Mouse (Mus musculus): ENCODE results near the gene Meis3. TPM values are rescaled to one million over a fixed set of nuclear protein-coding genes. Genes with fewer than 3 reads are reported as not detected.

Gene Meis3
- 14.2 and 15.6 TPM in 2 replicates for polyA plus RNA-seq (2015; fragmentation: Nextera tagmentation; extraction: Ambion mirVana)

DNA sequence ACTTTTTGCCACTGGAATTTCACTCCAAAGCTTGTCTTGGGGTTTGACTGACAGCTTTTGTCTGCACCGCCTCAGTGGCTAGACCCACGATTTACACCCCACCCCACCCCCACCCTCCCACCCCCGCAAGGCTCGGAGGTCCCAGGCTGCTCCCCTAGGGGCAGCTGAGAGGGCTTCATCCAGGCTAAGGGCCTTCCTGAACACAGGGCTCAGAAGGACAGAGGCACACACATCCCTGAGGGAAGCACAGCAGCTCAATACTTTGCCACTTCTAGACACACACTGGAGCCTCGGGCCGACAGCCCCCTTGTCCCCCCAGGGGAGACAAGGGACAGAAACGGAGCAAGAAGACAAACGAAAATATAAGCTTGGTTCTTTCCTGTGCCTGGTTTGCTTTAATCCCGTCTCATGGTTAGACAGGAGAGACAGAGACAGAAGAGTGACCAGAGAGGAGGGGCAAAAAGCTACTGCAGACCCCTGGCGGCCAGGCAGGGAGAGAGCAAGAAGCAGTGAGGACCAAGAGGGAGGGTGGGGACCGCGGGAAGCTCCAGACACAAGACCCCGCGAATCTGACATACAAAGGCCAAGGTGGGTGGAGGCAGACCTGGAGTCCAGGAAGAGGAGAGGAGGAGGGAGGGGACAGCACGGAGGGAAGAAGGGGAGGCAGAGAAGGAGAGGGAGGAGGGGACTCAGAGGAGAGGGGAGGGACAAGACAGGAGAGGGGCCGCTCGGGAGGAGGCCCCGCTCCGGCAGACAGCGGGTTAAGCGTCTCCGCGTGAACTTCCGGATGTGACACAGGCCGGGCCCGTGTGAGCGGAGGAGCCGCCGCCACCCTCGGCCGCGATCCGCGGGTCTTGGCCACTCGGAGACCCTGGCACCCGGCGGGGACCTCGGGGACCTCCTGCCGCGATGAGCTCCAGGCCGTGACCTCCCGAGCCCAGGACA is at the start of gene Meis3:
Gene Meis3, plus strand, starts transcription at position 494 of the 945 bp plus-strand sequence.
- Histone ChIP-seq H3K4me2 (replicated peaks) (peak within 1 kb of the TSS; percentile 79), H3K9me3 (no peaks in the 10 kb centered on the region), H3K9ac (peak within 1 kb of the TSS; percentile 73), H3K27ac (no peak within 1 kb of the TSS), H3K27me3 (peaks cover 68% of the 10 kb centered on the region), H3K4me1 (peaks cover 15% of the 10 kb centered on the region), H3K36me3 (no peaks in the 10 kb centered on the region), H3K4me3 (peak within 1 kb of the TSS; percentile 52)
- WGBS, result under 1% methylated on average over 42 of the region's 42 CpGs
- ATAC-seq (ENCODE audit: low FRiP score, low read depth), result peak; percentile 83

DNA sequence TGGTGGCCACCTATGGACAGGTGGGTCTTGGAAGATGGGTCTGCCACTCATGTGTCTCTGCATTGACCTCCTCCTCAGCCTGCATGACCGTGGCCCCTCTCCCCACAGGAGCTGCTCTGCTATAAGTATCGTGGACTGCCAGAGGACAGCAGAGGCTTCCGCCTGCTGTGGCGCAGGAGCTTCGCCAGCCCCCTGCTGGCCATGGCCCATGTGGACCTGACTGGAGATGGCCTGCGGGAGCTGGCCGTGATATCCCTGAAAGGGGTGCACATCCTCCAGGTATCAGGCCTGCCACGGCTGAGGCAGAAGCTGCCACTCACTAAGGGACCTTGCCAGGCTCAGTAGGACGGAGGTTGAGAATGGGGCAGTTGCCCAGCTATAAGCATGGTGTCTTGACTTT is 49.1 kb upstream of the Meis3 start:
- no peak overlapping the region for H3K4me3 ChIP-seq
- peaks cover 34% of the 10 kb centered on the region for H3K36me3 ChIP-seq
- no peaks in the 10 kb centered on the region for H3K9me3 ChIP-seq
- H3K4me2 ChIP-seq (replicated peaks), result no peak overlapping the region
- H3K9ac ChIP-seq, result no peak overlapping the region
- H3K27ac ChIP-seq, result no peak overlapping the region
- H3K27me3 ChIP-seq, result peaks cover 4% of the 10 kb centered on the region
- peaks cover 16% of the 10 kb centered on the region for H3K4me1 ChIP-seq
- no peak for ATAC-seq (ENCODE audit: low FRiP score, low read depth)
- 81% methylated on average over 9 of the region's 9 CpGs for WGBS

DNA sequence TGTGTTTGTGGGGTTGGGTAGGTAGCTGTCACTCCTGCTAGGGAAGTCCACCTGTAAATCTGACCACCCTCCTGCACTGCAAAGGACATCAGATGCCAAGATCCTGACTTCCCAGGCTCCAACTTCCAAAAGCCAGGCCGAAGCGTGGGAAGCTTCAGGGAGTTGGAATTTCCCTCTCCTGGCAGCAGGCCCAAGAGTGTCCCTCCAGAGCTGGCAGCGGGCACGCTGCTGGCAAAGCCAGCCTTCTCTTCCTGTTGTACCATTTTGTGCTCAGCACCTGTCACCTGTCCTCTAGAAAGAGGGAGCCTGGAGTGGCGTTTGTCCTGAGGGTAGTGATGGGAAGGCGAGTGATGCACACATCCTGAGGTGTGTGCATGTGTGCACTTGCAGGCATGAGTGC is 46.5 kb upstream of the Meis3 start:
- Histone ChIP-seq H3K9ac (no peak overlapping the region), H3K4me1 (peaks cover 30% of the 10 kb centered on the region), H3K4me2 (replicated peaks) (no peak overlapping the region), H3K36me3 (peaks cover 34% of the 10 kb centered on the region), H3K9me3 (no peaks in the 10 kb centered on the region), H3K27me3 (peaks cover 20% of the 10 kb centered on the region), H3K4me3 (no peak overlapping the region), H3K27ac (no peak overlapping the region)
- ATAC-seq (ENCODE audit: low FRiP score, low read depth), result no peak
- WGBS, result 92% methylated on average over 6 of the region's 6 CpGs

DNA sequence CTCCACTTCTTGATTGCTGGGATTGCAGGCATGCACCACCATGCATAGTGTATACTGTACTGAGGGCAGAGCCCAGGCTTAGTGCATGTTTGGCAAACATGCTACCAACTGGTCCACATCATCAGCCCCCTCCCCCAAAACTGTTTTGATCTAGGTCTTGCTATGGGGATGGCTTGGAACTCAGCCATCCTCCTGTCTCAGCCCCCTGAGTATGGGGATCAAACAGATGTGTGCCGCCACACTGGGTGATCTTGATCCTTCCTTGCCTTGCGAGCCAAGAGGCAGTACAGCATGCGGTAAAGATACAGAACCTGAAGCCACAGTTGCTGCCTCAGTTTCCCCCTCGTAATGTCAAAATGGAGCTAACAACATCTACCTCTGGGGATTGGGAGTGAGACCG is 46.0 kb upstream of the Meis3 start:
- Histone ChIP-seq H3K9ac (no peak overlapping the region), H3K4me1 (peaks cover 30% of the 10 kb centered on the region), H3K27ac (no peak overlapping the region), H3K9me3 (no peaks in the 10 kb centered on the region), H3K36me3 (peaks cover 28% of the 10 kb centered on the region), H3K4me2 (replicated peaks) (peak overlapping the region; percentile 82; the same call in 1 of the 2 replicates), H3K27me3 (peaks cover 20% of the 10 kb centered on the region), H3K4me3 (no peak overlapping the region)
- WGBS, result 58% methylated on average over 5 of the region's 5 CpGs
- ATAC-seq (ENCODE audit: low FRiP score, low read depth), result no peak

DNA sequence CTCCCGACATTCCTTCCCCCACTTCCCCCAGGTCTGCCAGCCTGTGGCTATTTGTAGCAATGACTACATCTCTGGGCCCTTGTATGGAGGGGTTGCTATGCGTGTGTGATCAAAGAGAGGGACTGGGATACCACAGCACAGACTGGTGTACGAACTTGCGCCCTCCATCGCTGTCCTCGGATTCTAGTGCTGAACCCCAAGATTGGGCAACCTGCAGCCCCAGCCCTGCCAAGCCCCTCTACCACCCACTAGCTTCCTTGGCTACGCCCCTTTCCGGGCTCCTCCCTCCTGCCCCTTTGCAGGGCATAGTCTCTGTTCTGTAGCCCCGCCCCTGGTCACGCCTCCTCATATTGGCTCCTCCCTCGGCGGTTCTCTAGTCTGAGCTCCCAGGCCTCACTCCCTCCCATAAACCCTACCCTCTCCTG is 45.5 kb upstream of the Meis3 start, which contains the start of gene Slc8a2:
Gene Slc8a2, plus strand, starts transcription at position 406 of the 425 bp plus-strand sequence.
- WGBS, result 1% methylated on average over 12 of the region's 12 CpGs
- peak within 1 kb of the TSS; percentile 75 for H3K9ac ChIP-seq
- peak within 1 kb of the TSS; percentile 59 for H3K4me3 ChIP-seq
- H3K27me3 ChIP-seq, result peaks cover 20% of the 10 kb centered on the region
- peak; percentile 86 for ATAC-seq (ENCODE audit: low FRiP score, low read depth)
- H3K4me2 ChIP-seq (replicated peaks), result peak within 1 kb of the TSS; percentile 82
- no peaks in the 10 kb centered on the region for H3K9me3 ChIP-seq
- peaks cover 30% of the 10 kb centered on the region for H3K4me1 ChIP-seq
- H3K27ac ChIP-seq, result peak within 1 kb of the TSS; percentile 55; the same call in 1 of the 2 replicates
- peaks cover 23% of the 10 kb centered on the region for H3K36me3 ChIP-seq

DNA sequence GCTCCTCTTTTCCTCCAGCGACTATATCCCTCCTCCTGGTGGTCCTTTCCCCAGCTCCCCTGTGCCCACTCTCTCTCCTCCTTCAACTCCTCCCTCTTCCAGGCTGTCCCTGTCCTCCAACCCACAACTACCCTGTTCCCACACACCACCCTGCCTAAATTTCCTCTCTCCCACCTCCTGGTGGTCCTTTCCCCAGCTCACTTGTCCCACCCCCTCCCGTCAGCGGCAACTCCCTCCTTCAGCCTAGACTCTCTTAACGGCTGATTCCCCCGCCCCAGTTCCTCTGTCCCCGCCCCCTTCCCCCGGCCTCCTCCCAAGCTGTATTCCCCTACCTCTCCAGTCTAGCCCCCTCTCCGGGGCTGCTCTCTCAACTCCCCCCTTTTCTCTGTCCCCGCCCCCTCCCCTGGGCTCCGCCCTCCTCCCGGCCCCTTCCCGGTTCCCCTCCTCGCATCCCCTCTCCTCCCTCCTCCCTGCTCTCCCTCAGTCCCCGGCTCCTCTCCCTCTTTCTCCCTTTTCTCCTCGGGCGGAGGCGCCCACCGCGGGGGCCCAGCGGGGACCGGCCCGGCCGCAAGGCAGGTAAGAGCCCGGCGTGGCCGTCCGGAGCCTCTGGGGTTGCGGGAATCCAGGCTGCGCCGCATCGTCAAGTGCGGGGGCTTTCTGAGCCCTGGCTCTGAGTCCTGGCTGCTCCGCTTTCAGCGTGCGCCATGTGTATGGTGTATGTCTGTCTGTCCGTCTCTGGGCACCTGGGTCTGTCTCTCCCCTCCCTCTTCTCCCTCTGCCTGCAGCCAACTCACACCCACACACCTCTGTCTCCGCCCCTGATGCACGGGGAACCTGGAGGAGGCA is 44.8 kb upstream of the Meis3 start:
- Histone ChIP-seq H3K27ac (peak overlapping the region; percentile 55; the same call in 1 of the 2 replicates), H3K27me3 (peaks cover 20% of the 10 kb centered on the region), H3K4me2 (replicated peaks) (peak overlapping the region; percentile 82), H3K9me3 (no peaks in the 10 kb centered on the region), H3K4me3 (peak overlapping the region; percentile 59), H3K9ac (peak overlapping the region; percentile 75), H3K4me1 (peaks cover 30% of the 10 kb centered on the region), H3K36me3 (peaks cover 21% of the 10 kb centered on the region)
- 1% methylated on average over 32 of the region's 38 CpGs for WGBS
- ATAC-seq (ENCODE audit: low FRiP score, low read depth), result peak; percentile 91

DNA sequence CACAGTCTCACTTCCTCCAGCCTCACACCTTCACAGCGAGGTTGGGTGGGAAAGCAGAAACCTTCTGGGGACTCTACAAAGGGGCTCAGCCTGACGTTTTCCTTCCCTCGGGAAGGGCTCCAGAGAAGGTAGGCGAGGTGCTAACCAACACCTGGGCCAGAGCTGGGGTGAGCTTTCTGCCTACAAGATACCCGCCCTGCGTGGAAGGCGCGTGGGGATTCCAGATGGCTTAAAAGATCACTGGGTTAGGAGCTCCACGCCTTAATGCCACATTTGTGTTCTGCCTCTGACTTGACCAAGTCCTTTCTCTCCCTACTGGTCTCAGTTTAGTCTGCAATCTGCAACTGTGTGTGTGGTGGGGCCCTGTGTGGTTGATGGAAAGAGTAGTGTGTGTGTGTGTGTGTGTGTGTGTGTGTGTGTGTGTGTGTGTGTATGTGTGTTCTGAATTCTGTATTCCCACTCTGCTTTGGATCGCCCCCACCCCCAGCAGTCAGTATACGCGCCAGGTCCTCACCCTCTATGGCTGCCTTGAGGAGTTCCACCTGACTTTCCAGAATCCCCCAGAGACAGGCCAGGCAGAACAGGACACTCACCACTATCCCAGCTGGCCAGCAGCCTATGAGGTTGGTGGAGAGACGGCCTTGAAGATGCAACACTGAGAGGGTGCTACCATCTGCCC is 43.8 kb upstream of the Meis3 start:
- Histone ChIP-seq H3K27me3 (peaks cover 20% of the 10 kb centered on the region), H3K4me3 (peak overlapping the region; percentile 59), H3K4me1 (peaks cover 30% of the 10 kb centered on the region), H3K9ac (peak overlapping the region; percentile 75; the same call in 1 of the 2 replicates), H3K36me3 (peaks cover 12% of the 10 kb centered on the region), H3K4me2 (replicated peaks) (peak overlapping the region; percentile 82), H3K9me3 (no peaks in the 10 kb centered on the region), H3K27ac (no peak overlapping the region)
- ATAC-seq (ENCODE audit: low FRiP score, low read depth), result no peak
- WGBS, result 35% methylated on average over 13 of the region's 13 CpGs

DNA sequence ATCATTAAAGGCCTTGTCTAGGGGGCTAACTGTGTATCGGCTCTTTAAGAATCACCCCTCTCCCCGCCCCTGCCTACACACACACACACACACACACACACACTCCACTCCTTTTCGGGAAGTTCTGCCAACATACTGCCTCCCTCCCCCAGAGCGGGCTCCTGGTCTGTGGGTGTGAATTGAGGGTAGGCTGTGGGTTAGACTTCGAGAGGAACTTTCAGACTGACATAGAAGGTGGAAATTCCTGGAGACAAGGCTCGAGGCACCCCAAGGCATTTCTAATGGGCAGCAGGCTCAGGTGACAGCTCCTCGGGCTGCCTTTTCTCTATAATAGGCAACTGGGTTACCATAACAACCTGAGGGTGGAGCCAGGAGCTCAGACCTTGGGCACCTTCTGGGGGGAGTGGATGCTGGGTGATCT is 42.7 kb upstream of the Meis3 start:
- Histone ChIP-seq H3K4me3 (no peak overlapping the region), H3K27ac (no peak overlapping the region), H3K27me3 (peaks cover 20% of the 10 kb centered on the region), H3K36me3 (peaks cover 9% of the 10 kb centered on the region; the same call in 1 of the 2 replicates), H3K4me1 (peaks cover 30% of the 10 kb centered on the region), H3K4me2 (replicated peaks) (no peak overlapping the region; the same call in 1 of the 2 replicates), H3K9me3 (no peaks in the 10 kb centered on the region), H3K9ac (no peak overlapping the region)
- ATAC-seq (ENCODE audit: low FRiP score, low read depth), result no peak
- WGBS, result 11% methylated on average over 7 of the region's 7 CpGs

DNA sequence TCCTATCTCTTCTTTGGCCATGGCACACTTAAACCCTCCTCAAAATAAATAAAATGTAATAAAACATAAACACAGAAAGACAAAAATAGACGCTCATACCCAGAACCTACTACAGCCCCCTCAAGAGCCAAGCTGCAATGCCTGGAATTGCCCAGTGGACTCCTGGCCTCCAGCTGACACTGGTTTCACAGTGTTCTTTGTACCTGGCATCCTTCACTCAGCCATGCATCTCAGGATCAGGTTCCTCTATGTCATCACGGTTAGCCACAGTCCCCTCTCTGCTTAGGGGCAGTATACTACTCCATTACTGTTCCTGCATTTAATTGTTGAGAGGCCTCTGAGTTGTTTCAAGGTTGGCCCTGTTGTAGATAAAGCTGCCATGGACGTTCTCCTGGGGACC is 42.0 kb upstream of the Meis3 start:
- Histone ChIP-seq H3K27ac (no peak overlapping the region), H3K4me3 (no peak overlapping the region)

DNA sequence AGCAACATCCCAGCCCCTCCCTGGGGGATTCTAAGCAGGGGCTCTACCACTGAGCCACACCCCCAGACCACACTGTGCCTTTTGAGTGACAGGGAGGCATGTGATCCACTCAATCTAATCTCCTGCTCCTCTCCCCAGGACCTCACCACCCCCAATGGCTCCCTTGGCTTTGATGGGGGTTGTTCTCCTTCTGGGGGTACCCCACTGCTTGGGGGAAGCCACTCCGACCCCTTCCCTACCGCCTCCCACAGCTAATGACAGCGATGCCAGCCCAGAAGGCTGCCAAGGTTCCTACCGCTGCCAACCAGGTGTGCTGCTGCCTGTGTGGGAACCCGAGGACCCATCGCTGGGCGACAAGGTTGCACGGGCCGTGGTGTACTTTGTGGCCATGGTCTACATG is 41.2 kb upstream of the Meis3 start:
- Histone ChIP-seq H3K36me3 (0 out of 2 replicates have a peak, but pooled peaks cover 4% of the 10 kb centered on the region), H3K9ac (no peak overlapping the region), H3K27me3 (peaks cover 20% of the 10 kb centered on the region), H3K27ac (no peak overlapping the region), H3K4me1 (peaks cover 30% of the 10 kb centered on the region), H3K9me3 (no peaks in the 10 kb centered on the region), H3K4me2 (replicated peaks) (no peak overlapping the region), H3K4me3 (no peak overlapping the region)
- no peak for ATAC-seq (ENCODE audit: low FRiP score, low read depth)
- WGBS, result 88% methylated on average over 9 of the region's 9 CpGs

More for the DNA sequence above, 42.0 kb upstream of the Meis3 start:
- no peak for ATAC-seq (ENCODE audit: low FRiP score, low read depth)
- Histone ChIP-seq H3K9me3 (no peaks in the 10 kb centered on the region), H3K36me3 (0 out of 2 replicates have a peak, but pooled peaks cover 4% of the 10 kb centered on the region), H3K4me1 (peaks cover 30% of the 10 kb centered on the region), H3K27me3 (peaks cover 20% of the 10 kb centered on the region), H3K4me2 (replicated peaks) (no peak overlapping the region), H3K9ac (no peak overlapping the region)
- WGBS, result 71% methylated on average over 3 of the region's 3 CpGs

DNA sequence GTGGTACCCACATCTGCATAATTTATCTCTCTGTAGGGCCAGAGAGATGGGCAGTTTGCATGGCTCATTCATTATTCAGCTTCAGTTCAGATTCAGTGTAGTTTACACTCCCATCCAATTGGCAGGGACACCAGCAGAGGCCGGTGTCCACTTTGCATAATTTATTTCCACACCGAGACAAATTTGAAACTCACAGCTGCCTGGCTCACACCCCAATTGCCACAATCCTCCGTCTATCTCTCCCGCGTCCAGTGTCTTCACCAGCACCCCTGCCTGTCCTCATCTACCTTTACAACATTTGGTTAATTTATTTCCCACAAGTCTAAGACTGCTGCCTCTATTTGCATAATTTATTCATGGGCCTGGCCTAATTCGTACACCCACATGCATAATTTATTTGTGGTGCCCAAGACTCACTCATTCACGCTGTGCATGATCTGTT is 39.9 kb upstream of the Meis3 start:
- H3K36me3 ChIP-seq, result 0 out of 2 replicates have a peak, but pooled peaks cover 4% of the 10 kb centered on the region
- 67% methylated on average over 7 of the region's 7 CpGs for WGBS
- H3K4me1 ChIP-seq, result peaks cover 21% of the 10 kb centered on the region; the same call in 1 of the 2 replicates
- no peak overlapping the region for H3K4me3 ChIP-seq
- peaks cover 20% of the 10 kb centered on the region for H3K27me3 ChIP-seq
- no peak overlapping the region for H3K4me2 ChIP-seq (replicated peaks)
- H3K27ac ChIP-seq, result no peak overlapping the region
- ATAC-seq (ENCODE audit: low FRiP score, low read depth), result no peak
- H3K9ac ChIP-seq, result no peak overlapping the region
- H3K9me3 ChIP-seq, result no peaks in the 10 kb centered on the region

Data from limb, embryonic 13.5 days (tissue).